Mouse (Mus musculus) urinary bladder, postnatal 25 days (tissue): ENCODE data around the gene Laptm5.
A peak's percentile ranks its signal among the peaks of the same experiment; 100 is the strongest.

Experiments used
- DNase-seq: peaks from one replicate; pipeline ENCODE4 v3.0.0; 2022; ENCODE audit warnings: low spot score

The Laptm5 gene

DNA sequence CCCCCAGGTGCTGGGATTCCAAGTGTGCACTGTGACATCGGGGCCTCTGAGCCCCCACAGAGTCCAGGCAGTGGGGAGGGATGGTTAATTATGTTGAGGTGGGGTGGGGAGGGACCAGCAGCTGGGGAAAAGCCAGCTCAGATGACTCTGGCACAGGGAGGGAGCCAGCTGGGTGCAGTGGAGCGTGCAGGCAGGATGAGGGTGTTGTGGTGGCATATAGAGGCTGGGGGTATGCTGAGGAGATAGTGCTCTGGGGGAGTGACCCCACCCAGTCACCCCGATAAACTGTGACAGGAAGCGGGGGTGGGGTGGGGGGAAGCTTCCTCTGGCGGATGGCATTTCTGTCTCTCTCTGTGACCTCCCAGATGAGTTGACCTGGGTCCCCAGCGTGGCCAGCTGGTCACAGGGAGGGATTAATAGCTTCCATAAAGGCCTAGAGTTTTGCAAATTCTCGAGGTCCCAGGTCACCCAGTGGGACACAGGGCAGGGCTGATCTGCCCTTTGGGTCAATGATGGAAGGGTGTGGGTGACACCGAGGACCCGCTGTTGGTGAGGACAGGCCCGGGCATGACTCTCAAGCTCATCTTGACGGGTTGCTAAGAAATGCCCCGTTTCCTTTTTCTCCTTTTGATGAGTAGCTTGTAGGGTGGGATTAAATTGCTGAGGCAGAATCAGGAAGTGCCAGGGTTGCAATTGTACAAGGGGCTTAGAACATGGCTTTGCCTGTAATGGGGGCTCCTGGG lies 8.2 kb downstream of the Laptm5 start:
- no peak for DNase-seq

DNA sequence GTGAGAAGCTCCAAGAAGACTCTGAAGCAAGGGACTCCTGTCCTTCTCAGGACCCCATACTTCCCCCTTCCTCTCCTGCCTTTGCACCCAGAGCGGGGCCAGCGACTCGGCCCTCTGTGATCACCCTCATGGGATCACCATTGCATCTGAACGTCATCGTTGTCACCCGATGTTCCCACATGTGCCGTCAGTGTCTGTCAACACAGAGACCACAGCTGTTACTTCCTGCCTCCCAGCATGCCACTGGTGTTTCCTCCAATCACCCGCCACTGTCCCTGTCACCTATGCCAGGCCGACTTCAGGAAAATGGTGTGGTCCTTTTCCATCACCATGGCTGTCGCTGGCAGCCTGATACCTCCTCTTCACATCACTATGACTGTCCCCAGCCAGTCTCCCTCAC lies 9.1 kb downstream of the Laptm5 start:
- DNase-seq, result no peak

DNA sequence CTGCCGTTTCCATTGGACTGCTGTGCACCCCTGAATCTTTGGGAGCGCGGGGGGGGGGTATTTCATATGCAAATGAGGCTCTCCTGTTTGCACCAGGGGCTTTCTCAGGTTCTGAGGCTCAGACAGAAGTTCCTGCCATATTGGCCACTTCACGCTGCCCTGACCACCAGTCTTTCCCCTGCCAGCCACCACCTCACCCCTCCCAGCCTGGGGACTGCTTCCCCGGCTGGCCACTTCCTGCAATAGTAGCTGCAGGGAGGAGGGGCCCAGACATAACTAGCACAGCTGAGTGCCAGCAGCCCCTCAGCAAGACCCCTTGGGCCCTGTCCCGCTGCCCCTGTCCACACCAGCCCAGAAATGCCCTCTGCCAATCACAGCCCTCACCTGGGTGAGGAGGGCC lies 13.3 kb downstream of the Laptm5 start:
- no peak for DNase-seq

GRCm38 (mm10) chr4:130927821-130928220 lies 14.9 kb downstream of the Laptm5 start:
- no peak for DNase-seq

DNA sequence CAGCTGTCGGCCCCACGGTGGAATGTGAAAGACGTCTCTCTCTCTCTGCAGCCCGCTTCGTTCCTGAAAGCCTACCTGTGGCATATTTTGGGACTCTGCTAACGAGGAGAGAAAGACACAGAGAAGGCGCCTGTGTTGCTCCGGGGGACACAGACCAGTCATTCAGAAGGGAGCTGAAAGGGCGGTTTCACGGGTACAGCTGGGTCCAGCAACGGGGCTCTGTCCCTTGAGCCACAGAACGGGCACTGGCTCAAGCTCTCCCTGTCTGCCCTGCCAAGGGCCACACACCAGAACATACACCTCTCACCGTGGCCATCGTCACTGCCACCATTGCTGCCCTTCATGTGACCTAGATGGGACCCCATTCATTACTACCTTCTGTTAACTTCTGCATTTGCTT lies 29.7 kb downstream of the Laptm5 start:
- no peak for DNase-seq

- no peak for DNase-seq
Observed at GRCm38 (mm10) chr4:130944112-130944511, 31.2 kb downstream of the Laptm5 start, which contains the start of gene Matn1. Gene Matn1, plus strand, starts transcription at chr4:130944385.

DNA sequence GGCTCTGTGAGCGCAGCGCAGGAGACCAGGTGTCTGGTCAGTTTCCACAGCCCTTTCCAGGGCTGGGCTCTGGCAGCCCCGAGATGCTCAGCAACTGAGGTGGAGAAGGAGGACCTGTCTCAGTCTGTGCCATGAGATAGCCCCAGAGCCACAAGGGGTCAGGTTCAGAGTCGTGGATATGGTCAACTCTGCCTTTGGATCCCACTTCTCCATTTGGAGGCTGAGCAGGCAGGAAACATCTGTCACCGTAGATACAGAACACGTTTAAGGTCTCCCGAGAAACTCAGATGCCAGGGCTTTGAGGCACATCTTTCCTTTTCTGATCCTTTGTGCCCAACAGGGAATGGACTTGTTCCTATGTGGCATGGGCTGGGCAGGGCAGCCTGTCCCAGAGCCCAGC lies 31.9 kb downstream of the Laptm5 start:
- DNase-seq, result no peak

- DNase-seq, result peak; percentile 19
Observed at GRCm38 (mm10) chr4:130947094-130947647, 34.2 kb downstream of the Laptm5 start.

DNA sequence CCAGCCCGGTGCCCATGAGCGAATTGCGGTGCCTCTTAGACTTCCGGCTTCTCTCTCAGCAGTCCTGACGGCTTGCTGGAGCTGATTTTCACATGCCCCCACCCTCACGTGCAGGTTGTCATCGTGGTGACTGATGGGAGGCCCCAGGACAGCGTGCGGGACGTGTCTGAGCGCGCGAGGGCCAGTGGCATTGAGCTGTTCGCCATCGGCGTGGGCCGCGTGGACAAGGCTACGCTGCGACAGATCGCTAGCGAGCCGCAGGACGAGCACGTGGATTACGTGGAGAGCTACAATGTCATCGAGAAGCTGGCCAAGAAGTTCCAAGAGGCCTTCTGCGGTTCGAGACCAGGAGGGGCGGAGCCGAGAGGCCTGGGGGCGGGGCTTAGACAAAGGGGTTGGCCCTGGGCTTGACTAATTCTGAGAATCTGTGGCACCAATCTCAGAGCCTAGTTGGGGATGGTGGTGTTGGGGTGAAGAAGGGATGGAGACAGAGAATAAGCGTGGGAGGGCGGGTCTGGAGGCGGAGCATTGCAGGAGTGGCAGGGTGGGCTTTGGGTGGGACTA lies 37.0 kb downstream of the Laptm5 start:
- DNase-seq, result no peak

- DNase-seq, result peak; percentile 16
Observed at GRCm38 (mm10) chr4:130952531-130952930, 39.6 kb downstream of the Laptm5 start.

DNA sequence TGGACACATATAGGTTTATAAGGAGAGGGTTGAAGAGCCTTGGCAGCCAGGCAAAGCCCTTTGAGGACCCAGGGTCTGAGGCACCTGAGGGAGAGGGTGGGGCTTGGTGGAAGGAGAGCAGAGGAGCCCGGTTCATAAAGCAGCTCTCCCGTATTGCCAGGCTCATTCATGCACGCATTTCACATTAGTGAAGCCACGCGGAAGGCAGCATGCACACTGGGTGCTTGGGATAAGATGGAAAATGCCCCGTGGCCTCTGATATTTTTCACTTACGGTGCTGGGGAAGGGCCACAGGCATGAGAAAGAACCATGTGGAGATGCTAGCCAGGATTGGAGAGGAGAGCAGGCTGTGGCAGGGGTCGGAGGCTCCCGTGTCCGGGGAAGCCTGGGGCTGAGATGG lies 44.2 kb downstream of the Laptm5 start:
- no peak for DNase-seq

GRCm38 (mm10) chr4:130958812-130959211 lies 45.9 kb downstream of the Laptm5 start:
- DNase-seq, result no peak

DNA sequence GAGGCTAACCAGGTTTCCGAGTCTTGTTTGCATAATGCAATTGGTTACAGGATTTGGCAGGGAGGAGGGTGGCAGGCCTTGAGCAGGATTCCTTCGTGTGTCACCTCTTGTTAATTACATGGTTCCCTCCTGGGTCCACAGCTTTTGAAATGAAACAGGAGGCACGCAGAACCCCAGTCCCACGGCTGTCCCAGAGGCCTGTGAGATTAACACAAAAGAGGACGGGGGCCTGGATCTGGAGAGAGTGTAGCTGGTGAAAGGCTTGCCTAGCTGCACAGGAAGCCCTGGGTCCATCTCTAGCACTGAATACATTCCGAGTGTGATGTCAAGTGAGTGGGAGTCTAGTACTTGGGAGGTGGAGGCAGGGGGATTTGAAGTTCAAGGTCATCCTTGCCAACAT lies 46.8 kb downstream of the Laptm5 start:
- no peak for DNase-seq

- peak; percentile 92 for DNase-seq
Observed at GRCm38 (mm10) chr4:130960118-130960734, 47.3 kb downstream of the Laptm5 start.

DNA sequence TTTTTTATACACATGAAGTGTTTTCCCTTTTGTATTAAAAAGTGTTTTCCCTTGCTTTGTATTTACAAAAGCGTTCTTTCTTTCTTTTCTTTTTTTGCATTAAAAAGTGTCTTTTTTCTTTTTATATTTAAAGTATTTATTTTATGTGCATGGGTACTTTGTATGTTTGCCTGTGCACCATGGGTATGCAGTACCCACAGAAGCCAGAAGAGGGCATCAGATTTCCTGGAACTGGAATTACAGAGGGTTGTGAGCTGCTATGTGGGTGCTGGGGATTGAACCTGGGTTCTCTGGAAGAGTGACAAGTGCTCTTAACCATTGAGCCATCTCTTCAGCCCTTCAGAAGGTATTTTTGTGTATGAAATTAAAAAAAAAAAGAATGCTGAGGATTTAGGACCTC lies 58.4 kb downstream of the Laptm5 start:
- no peak for DNase-seq

DNA sequence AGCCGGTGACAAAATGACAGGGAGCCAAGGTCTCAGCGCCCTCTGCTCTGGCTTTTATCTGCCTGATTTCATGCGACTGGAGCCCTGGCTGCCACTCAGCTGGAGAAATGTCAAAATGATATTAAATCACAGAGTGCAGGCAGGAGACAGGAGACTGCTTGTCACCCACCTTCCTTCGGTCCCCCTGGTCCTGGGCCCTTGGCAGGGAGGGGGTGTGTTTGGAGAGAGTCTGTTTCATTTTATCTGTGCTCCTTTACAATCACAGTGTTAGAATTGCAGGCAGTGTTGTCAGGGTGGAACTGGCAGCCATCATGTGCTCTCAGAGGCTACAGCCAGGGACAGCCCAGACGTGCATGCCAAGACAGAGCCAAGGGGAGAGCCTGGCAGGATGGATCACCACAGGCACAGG lies 59.5 kb downstream of the Laptm5 start:
- DNase-seq, result no peak

- DNase-seq, result no peak
Observed at GRCm38 (mm10) chr4:130973332-130974263, 60.7 kb downstream of the Laptm5 start.

- DNase-seq, result no peak
Observed at GRCm38 (mm10) chr4:130978981-130979380, 66.1 kb downstream of the Laptm5 start.

DNA sequence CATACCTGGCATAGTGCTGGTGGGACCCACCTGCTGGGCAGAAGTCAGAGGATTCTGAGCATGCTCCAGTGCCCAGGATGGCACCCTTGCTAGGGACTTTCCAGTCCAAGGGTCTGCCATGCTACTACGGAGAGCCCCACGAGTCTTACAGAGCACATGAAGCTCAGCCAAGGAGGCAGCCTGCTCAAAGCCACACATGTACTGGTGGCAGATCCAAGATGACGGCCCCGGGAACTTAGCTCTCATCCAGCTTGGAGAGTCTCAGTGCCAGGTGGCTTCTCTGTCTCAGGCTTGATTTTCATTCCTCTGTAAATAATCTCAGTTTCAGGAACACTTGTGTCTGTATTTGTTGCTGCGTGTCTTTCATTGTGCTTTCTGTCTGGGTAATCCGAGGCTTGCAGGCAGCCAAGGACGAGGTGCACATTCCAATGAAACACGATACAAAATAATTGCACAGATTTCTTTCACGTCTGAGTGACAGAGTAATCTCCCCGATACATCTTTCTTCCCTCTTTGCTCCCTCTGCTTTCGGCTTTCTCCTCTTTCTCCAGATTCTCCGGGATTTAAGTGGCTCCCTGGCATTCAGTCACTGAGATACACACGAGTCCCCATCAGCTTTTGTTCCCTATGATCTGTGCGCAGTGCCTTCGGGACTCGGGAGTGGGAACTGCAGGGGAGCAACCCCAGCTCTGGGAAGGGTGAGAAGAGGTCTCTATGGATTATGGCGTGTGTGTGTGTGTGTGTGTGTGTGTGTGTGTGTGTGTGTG lies 71.7 kb downstream of the Laptm5 start:
- DNase-seq, result no peak
